Mouse (Mus musculus) ES-Bruce4 (cell line): ENCODE data around the gene Metap2.

Source experiments
- CTCF ChIP-seq: IDR thresholded peaks from one replicate; pipeline ENCODE4 v1.8.1; 2011; ENCODE audit warnings: low read depth, low read length
- EP300 ChIP-seq: IDR thresholded peaks from 2 replicates; pipeline ENCODE4 v1.6.1; 2011; ENCODE audit warnings: low read depth, low read length; ENCODE audit not compliant: insufficient read depth

DNA sequence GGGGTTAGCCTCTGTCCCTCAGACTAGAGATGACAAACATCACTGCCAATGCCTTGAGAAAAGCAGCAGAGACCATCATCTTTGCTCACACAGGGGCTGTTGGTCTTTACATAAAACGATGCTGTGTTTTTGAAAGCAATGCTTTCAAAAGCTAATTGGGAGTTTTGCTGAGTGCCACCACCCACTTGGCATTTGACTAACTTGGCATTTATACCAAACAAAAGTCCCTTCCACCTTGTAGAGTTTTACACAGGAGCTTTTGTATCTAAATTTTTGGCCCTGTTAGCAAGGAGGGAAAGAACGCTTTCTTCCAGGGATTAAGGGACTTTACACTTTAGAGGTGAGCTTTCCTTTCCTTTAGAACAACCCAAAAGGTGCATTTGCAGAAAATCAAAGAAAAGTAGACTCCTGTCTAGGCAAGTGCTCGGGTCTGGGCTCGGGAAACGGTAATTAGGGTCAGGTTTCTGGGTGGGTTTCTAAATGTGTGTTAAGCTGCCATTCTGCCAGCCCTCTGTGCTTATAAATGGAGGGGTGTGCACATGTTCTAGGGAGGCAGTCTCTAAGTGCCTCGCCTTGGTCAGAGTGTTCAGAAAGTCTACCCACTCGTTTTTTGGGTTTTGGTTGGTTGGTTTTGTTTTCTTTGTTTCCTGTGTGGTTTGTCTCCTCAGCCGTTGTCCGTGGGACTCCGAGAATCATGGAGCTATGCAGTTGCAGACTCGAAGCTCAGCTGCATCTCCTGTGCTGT lies 18.8 kb upstream of the Metap2 start:
- TF ChIP-seq CTCF (no peak), EP300 (no peak)
